Mouse (Mus musculus): Measurements from ENCODE around the gene Olfr1150-ps1. TPM values are rescaled to one million over a fixed set of nuclear protein-coding genes. Genes with fewer than 3 reads are reported as not detected.

Olfr1150-ps1 gene
- not detected in 2 replicates for polyA plus RNA-seq (2015; fragmentation: Nextera tagmentation; extraction: Ambion mirVana)

DNA sequence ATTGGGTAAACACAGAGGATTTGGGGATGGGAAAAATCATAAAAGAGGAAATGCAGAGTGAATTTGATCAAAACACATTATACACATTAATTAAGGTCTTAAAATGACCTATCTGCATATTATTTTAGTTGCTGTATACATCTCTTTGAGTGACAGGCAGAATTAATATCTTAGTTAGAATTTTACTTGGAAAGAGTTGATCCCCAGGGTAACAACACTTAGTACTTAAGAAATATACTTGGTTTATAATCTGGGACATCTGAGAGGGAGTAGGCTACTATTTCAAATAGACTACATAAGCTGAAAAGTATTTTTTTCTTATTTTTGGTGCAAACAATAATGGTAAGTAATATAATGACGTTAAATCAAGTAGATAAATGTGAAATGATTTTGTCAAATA, at the start of gene Olfr1150-ps1:
Olfr1150-ps1 (plus strand) TSS at position 301 of the 400 bp plus-strand sequence.
- Histone ChIP-seq H3K36me3 (ENCODE audit: control insufficient read depth, insufficient read depth) (no peaks in the 10 kb centered on the region), H3K9ac (replicated peaks; ENCODE audit: low read depth, low read length) (no peak within 1 kb of the TSS), H3K4me3 (replicated peaks; ENCODE audit: low read length) (no peak within 1 kb of the TSS), H3K27me3 (replicated peaks; ENCODE audit: control insufficient read depth, insufficient read depth, low read length) (no peaks in the 10 kb centered on the region), H3K9me3 (ENCODE audit: control insufficient read depth, low read length) (no peaks in the 10 kb centered on the region), H3K4me2 (ENCODE audit: low read length) (no peak within 1 kb of the TSS), H3K27ac (ENCODE audit: low read length) (no peak within 1 kb of the TSS), H3K4me1 (replicated peaks; ENCODE audit: control insufficient read depth, insufficient read depth, low read length) (no peaks in the 10 kb centered on the region)
- 87% methylated on average over 1 of the region's 1 CpGs for WGBS
- no peak for ATAC-seq

GRCm38 (mm10) chr2:87800292-87800691, 43.5 kb upstream of the Olfr1150-ps1 start, which contains the start of gene Olfr1143:
Gene Olfr1143, plus strand, starts transcription at chr2:87800592.
- Histone ChIP-seq H3K4me1 (replicated peaks; ENCODE audit: control insufficient read depth, insufficient read depth, low read length) (no peaks in the 10 kb centered on the region), H3K27ac (ENCODE audit: low read length) (no peak within 1 kb of the TSS), H3K36me3 (ENCODE audit: control insufficient read depth, insufficient read depth) (no peaks in the 10 kb centered on the region), H3K4me2 (ENCODE audit: low read length) (no peak within 1 kb of the TSS), H3K4me3 (replicated peaks; ENCODE audit: low read length) (no peak within 1 kb of the TSS), H3K9ac (replicated peaks; ENCODE audit: low read depth, low read length) (no peak within 1 kb of the TSS), H3K9me3 (ENCODE audit: control insufficient read depth, low read length) (no peaks in the 10 kb centered on the region), H3K27me3 (replicated peaks; ENCODE audit: control insufficient read depth, insufficient read depth, low read length) (no peaks in the 10 kb centered on the region)
- no peak for ATAC-seq

DNA sequence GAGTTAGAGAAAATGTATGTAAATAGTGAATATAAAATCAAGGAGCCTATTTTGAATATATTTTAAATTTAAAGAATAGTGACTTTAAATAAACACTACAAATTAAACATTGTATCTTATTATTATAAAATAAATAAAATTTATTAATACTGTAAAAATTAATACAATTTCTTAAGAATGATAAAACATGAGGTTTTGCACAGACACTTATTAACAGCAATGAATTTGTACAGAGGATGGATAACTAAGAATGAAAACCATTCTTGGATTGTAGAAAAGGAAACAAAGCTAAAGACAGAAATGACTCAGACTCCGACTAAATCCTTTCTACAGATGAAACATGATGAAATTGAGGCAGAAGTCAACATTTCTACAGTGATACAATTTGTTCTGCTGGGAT, 34.3 kb upstream of the Olfr1150-ps1 start, which contains the start of gene Olfr1145:
Olfr1145 (plus strand) TSS at position 301 of the 400 bp plus-strand sequence.
- ATAC-seq, result no peak
- H3K9ac ChIP-seq (replicated peaks; ENCODE audit: low read depth, low read length), result no peak within 1 kb of the TSS
- H3K4me3 ChIP-seq (replicated peaks; ENCODE audit: low read length), result no peak within 1 kb of the TSS
- no peak within 1 kb of the TSS for H3K4me2 ChIP-seq (ENCODE audit: low read length)
- H3K4me1 ChIP-seq (replicated peaks; ENCODE audit: control insufficient read depth, insufficient read depth, low read length), result no peaks in the 10 kb centered on the region
- WGBS, result 79% methylated on average over 1 of the region's 1 CpGs
- H3K36me3 ChIP-seq (ENCODE audit: control insufficient read depth, insufficient read depth), result no peaks in the 10 kb centered on the region
- no peaks in the 10 kb centered on the region for H3K9me3 ChIP-seq (ENCODE audit: control insufficient read depth, low read length)
- H3K27ac ChIP-seq (ENCODE audit: low read length), result no peak within 1 kb of the TSS
- no peaks in the 10 kb centered on the region for H3K27me3 ChIP-seq (replicated peaks; ENCODE audit: control insufficient read depth, insufficient read depth, low read length)

DNA sequence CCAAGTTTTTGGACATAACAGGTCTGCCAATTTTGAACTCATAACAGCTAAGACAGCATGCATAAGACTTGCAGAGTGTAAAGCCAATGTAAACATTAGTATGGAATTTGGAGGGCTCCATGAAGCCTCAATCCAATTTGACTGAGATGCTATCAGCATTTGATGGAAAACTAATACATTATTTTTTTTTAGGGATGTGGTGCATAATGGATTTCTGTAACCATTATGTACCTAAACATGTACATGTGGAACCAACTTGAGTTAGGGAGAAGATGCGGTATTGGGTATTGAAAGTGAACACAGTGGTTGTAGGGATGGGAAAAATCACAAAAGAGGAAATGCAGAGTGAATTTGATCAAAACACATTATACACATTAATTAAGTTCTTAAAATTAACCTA, 13.6 kb upstream of the Olfr1150-ps1 start, which contains the start of gene Olfr1148:
Olfr1148 (plus strand) TSS at position 301 of the 400 bp plus-strand sequence.
- 86% methylated on average over 1 of the region's 1 CpGs for WGBS
- Histone ChIP-seq H3K36me3 (ENCODE audit: control insufficient read depth, insufficient read depth) (no peaks in the 10 kb centered on the region), H3K27me3 (replicated peaks; ENCODE audit: control insufficient read depth, insufficient read depth, low read length) (no peaks in the 10 kb centered on the region), H3K9ac (replicated peaks; ENCODE audit: low read depth, low read length) (no peak within 1 kb of the TSS), H3K27ac (ENCODE audit: low read length) (no peak within 1 kb of the TSS), H3K4me1 (replicated peaks; ENCODE audit: control insufficient read depth, insufficient read depth, low read length) (no peaks in the 10 kb centered on the region), H3K4me3 (replicated peaks; ENCODE audit: low read length) (no peak within 1 kb of the TSS), H3K9me3 (ENCODE audit: control insufficient read depth, low read length) (no peaks in the 10 kb centered on the region), H3K4me2 (ENCODE audit: low read length) (no peak within 1 kb of the TSS)
- ATAC-seq, result no peak

DNA sequence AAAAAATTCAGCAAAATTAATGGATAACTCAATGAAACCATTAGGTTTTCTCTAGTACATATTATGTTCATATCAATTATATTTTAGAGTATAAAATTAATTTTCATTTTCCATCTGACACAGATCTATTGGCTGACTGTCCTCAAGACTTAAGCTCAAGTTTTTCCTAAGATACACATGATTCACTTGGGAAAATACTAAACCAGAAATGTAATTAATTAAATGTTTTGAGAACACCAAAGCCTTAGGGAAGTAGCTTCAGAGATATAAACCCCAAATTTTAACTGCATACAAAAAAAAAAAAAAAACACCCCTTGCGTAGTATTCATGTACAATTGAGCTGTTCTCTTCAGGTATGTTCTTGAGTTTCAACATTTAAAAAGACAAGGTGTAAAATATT, 11.8 kb downstream of the Olfr1150-ps1 start, which contains the start of gene Olfr1151:
Olfr1151 (plus strand) TSS at position 301 of the 400 bp plus-strand sequence.
- no peak for ATAC-seq
- no peaks in the 10 kb centered on the region for H3K4me1 ChIP-seq (replicated peaks; ENCODE audit: control insufficient read depth, insufficient read depth, low read length)
- H3K9ac ChIP-seq (replicated peaks; ENCODE audit: low read depth, low read length), result no peak within 1 kb of the TSS
- no peak within 1 kb of the TSS for H3K27ac ChIP-seq (ENCODE audit: low read length)
- 85% methylated on average over 1 of the region's 1 CpGs for WGBS
- H3K4me2 ChIP-seq (ENCODE audit: low read length), result no peak within 1 kb of the TSS
- H3K4me3 ChIP-seq (replicated peaks; ENCODE audit: low read length), result no peak within 1 kb of the TSS
- H3K27me3 ChIP-seq (replicated peaks; ENCODE audit: control insufficient read depth, insufficient read depth, low read length), result no peaks in the 10 kb centered on the region
- H3K9me3 ChIP-seq (ENCODE audit: control insufficient read depth, low read length), result no peaks in the 10 kb centered on the region
- H3K36me3 ChIP-seq (ENCODE audit: control insufficient read depth, insufficient read depth), result no peaks in the 10 kb centered on the region

GRCm38 (mm10) chr2:87866192-87866591, 22.4 kb downstream of the Olfr1150-ps1 start, which contains the start of gene Olfr1152:
Gene Olfr1152, plus strand, starts transcription at chr2:87866492.
- Histone ChIP-seq H3K4me2 (ENCODE audit: low read length) (no peak within 1 kb of the TSS), H3K36me3 (ENCODE audit: control insufficient read depth, insufficient read depth) (no peaks in the 10 kb centered on the region), H3K9ac (replicated peaks; ENCODE audit: low read depth, low read length) (no peak within 1 kb of the TSS), H3K4me1 (replicated peaks; ENCODE audit: control insufficient read depth, insufficient read depth, low read length) (no peaks in the 10 kb centered on the region), H3K27ac (ENCODE audit: low read length) (no peak within 1 kb of the TSS), H3K4me3 (replicated peaks; ENCODE audit: low read length) (no peak within 1 kb of the TSS), H3K27me3 (replicated peaks; ENCODE audit: control insufficient read depth, insufficient read depth, low read length) (no peaks in the 10 kb centered on the region), H3K9me3 (ENCODE audit: control insufficient read depth, low read length) (no peaks in the 10 kb centered on the region)
- no peak for ATAC-seq

DNA sequence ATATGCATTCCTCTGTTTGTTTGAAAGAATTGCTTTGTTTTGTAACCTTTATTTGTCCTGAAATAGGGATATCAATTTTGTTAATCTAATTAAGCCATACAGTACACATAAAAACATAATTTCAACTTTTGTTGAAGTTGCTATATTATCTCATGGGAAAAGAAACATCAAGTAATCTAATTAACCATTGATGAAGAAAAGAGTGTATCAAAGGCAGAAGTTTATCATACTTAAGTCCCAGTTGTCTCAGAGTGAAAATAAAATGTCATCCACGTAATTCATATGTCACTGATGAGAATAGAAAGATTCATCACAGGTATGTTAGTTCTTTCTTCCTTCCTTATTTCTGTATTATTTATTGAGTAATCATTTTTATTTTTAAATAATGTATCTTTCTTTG, 50.9 kb downstream of the Olfr1150-ps1 start, which contains the start of gene Olfr1153:
Olfr1153 (plus strand) TSS at position 301 of the 400 bp plus-strand sequence.
- no peaks in the 10 kb centered on the region for H3K36me3 ChIP-seq (ENCODE audit: control insufficient read depth, insufficient read depth)
- no peak for ATAC-seq

More for the DNA sequence above, 50.9 kb downstream of the Olfr1150-ps1 start, which contains the start of gene Olfr1153:
- Histone ChIP-seq H3K4me1 (replicated peaks; ENCODE audit: control insufficient read depth, insufficient read depth, low read length) (no peaks in the 10 kb centered on the region), H3K9ac (replicated peaks; ENCODE audit: low read depth, low read length) (no peak within 1 kb of the TSS), H3K27me3 (replicated peaks; ENCODE audit: control insufficient read depth, insufficient read depth, low read length) (no peaks in the 10 kb centered on the region), H3K4me3 (replicated peaks; ENCODE audit: low read length) (no peak within 1 kb of the TSS), H3K4me2 (ENCODE audit: low read length) (no peak within 1 kb of the TSS), H3K9me3 (ENCODE audit: control insufficient read depth, low read length) (no peaks in the 10 kb centered on the region), H3K27ac (ENCODE audit: low read length) (no peak within 1 kb of the TSS)
- WGBS, result 77% methylated on average over 1 of the region's 1 CpGs

Other genes with a start within 250 kb of the Olfr1150-ps1 start
- not detected in 2 replicates for gene Olfr1130, start 237.8 kb upstream of the Olfr1150-ps1 start, polyA plus RNA-seq (2015; fragmentation: Nextera tagmentation; extraction: Ambion mirVana)
- gene Olfr1131, start 216.9 kb upstream of the Olfr1150-ps1 start, polyA plus RNA-seq (2015; fragmentation: Nextera tagmentation; extraction: Ambion mirVana), result not detected in 2 replicates
- not detected in 2 replicates for gene Olfr1132, start 206.5 kb upstream of the Olfr1150-ps1 start, polyA plus RNA-seq (2015; fragmentation: Nextera tagmentation; extraction: Ambion mirVana)
- gene Olfr1133, start 196.6 kb upstream of the Olfr1150-ps1 start, polyA plus RNA-seq (2015; fragmentation: Nextera tagmentation; extraction: Ambion mirVana), result not detected in 2 replicates
- gene Olfr1134, start 185.5 kb upstream of the Olfr1150-ps1 start, polyA plus RNA-seq (2015; fragmentation: Nextera tagmentation; extraction: Ambion mirVana), result not detected in 2 replicates
- gene Olfr1135, start 170.3 kb upstream of the Olfr1150-ps1 start, polyA plus RNA-seq (2015; fragmentation: Nextera tagmentation; extraction: Ambion mirVana), result not detected in 2 replicates
- gene Olfr1136, start 150.0 kb upstream of the Olfr1150-ps1 start, polyA plus RNA-seq (2015; fragmentation: Nextera tagmentation; extraction: Ambion mirVana), result not detected in 2 replicates
- gene Olfr1137, start 130.8 kb upstream of the Olfr1150-ps1 start, polyA plus RNA-seq (2015; fragmentation: Nextera tagmentation; extraction: Ambion mirVana), result not detected in 2 replicates
- gene Olfr1138, start 104.0 kb upstream of the Olfr1150-ps1 start, polyA plus RNA-seq (2015; fragmentation: Nextera tagmentation; extraction: Ambion mirVana), result not detected in 2 replicates
- gene Olfr1140, start 100.2 kb upstream of the Olfr1150-ps1 start, polyA plus RNA-seq (2015; fragmentation: Nextera tagmentation; extraction: Ambion mirVana), result not detected in 2 replicates
- not detected in 2 replicates for gene Olfr1141, start 90.0 kb upstream of the Olfr1150-ps1 start, polyA plus RNA-seq (2015; fragmentation: Nextera tagmentation; extraction: Ambion mirVana)
- gene Olfr152, start 64.5 kb upstream of the Olfr1150-ps1 start, polyA plus RNA-seq (2015; fragmentation: Nextera tagmentation; extraction: Ambion mirVana), result not detected in 2 replicates
- gene Olfr1143, start 43.4 kb upstream of the Olfr1150-ps1 start, polyA plus RNA-seq (2015; fragmentation: Nextera tagmentation; extraction: Ambion mirVana), result not detected in 2 replicates
- gene Olfr1145, start 34.2 kb upstream of the Olfr1150-ps1 start, polyA plus RNA-seq (2015; fragmentation: Nextera tagmentation; extraction: Ambion mirVana), result not detected in 2 replicates
- not detected in 2 replicates for gene Olfr1148, start 13.5 kb upstream of the Olfr1150-ps1 start, polyA plus RNA-seq (2015; fragmentation: Nextera tagmentation; extraction: Ambion mirVana)
- not detected in 2 replicates for gene Olfr1151, start 11.9 kb downstream of the Olfr1150-ps1 start, polyA plus RNA-seq (2015; fragmentation: Nextera tagmentation; extraction: Ambion mirVana)
- gene Olfr1152, start 22.5 kb downstream of the Olfr1150-ps1 start, polyA plus RNA-seq (2015; fragmentation: Nextera tagmentation; extraction: Ambion mirVana), result not detected in 2 replicates
- not detected in 2 replicates for gene Olfr1153, start 51.0 kb downstream of the Olfr1150-ps1 start, polyA plus RNA-seq (2015; fragmentation: Nextera tagmentation; extraction: Ambion mirVana)
- not detected in 2 replicates for gene Olfr1154, start 61.2 kb downstream of the Olfr1150-ps1 start, polyA plus RNA-seq (2015; fragmentation: Nextera tagmentation; extraction: Ambion mirVana)
- not detected in 2 replicates for gene Olfr1155, start 101.1 kb downstream of the Olfr1150-ps1 start, polyA plus RNA-seq (2015; fragmentation: Nextera tagmentation; extraction: Ambion mirVana)
- gene Olfr1156, start 109.1 kb downstream of the Olfr1150-ps1 start, polyA plus RNA-seq (2015; fragmentation: Nextera tagmentation; extraction: Ambion mirVana), result not detected in 2 replicates
- gene Olfr1157, start 124.3 kb downstream of the Olfr1150-ps1 start, polyA plus RNA-seq (2015; fragmentation: Nextera tagmentation; extraction: Ambion mirVana), result not detected in 2 replicates
- gene Olfr74, start 130.7 kb downstream of the Olfr1150-ps1 start, polyA plus RNA-seq (2015; fragmentation: Nextera tagmentation; extraction: Ambion mirVana), result not detected in 2 replicates
- gene Olfr1158, start 146.1 kb downstream of the Olfr1150-ps1 start, polyA plus RNA-seq (2015; fragmentation: Nextera tagmentation; extraction: Ambion mirVana), result not detected in 2 replicates
- gene Olfr1160, start 164.3 kb downstream of the Olfr1150-ps1 start, polyA plus RNA-seq (2015; fragmentation: Nextera tagmentation; extraction: Ambion mirVana), result not detected in 2 replicates
- not detected in 2 replicates for gene Olfr1161, start 178.8 kb downstream of the Olfr1150-ps1 start, polyA plus RNA-seq (2015; fragmentation: Nextera tagmentation; extraction: Ambion mirVana)
- not detected in 2 replicates for gene Olfr73, start 193.7 kb downstream of the Olfr1150-ps1 start, polyA plus RNA-seq (2015; fragmentation: Nextera tagmentation; extraction: Ambion mirVana)
- gene Olfr1162, start 207.1 kb downstream of the Olfr1150-ps1 start, polyA plus RNA-seq (2015; fragmentation: Nextera tagmentation; extraction: Ambion mirVana), result not detected in 2 replicates
- gene Olfr1163, start 227.8 kb downstream of the Olfr1150-ps1 start, polyA plus RNA-seq (2015; fragmentation: Nextera tagmentation; extraction: Ambion mirVana), result not detected in 2 replicates
- gene Olfr1164, start 250.0 kb downstream of the Olfr1150-ps1 start, polyA plus RNA-seq (2015; fragmentation: Nextera tagmentation; extraction: Ambion mirVana), result not detected in 2 replicates

All from forebrain, embryonic 16.5 days (tissue).